ENCODE assay signal across 16 mouse cellular contexts in the genomic region with DNA sequence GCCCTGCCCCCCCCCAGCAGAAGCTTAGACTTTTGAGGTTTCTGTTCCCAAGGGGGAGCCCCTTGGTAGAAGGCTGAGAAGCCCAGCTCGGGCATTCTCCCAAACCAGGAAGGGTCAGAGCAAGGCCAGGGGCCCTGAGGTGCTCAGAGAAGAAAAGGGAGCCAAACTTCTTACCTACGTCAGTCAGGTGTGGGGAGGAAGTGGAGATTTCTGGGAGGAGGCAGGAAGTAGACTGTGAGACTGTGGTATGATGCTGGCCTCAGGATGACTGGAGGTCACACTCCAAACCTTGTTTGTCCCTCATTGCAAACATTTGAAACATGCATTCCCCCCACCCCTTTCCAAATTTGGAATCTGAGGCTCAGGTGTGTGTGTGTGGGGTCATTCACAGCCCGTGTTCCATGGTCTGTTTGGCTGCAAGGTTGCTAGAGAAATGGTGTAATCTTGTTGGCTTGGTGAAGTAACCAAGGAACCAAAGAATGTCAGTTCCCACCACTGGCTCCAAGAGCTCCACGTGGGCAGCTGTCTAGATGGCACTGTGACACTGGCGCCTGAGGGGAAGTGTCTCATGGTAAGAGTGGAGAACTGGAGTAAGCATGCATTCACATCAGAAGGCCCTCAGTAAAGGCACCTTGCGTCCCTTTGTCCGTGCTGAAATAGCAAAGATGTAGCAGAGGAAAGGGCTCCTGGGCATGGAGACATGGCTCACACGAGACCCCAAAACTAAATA. TPM values are rescaled to one million over a fixed set of nuclear protein-coding genes. Genes with fewer than 3 reads are reported as not detected.
DNase-seq lines count a peak whose midpoint lies in the region; TF ChIP-seq lines count a peak whose summit lies in the region.
"Had no signal": no experiment of that assay in that cellular context is flagged by ENCODE, and none has a peak within 500 bp of the region (broad histone marks: within the 10 kb centered on the region; RNA-seq: fewer than 3 reads in every experiment).

No protein-coding gene starts in this region.

- intact Hi-C loops in gastrocnemius, adult 2 months (cut with DNase I), result no loop called here
- intact Hi-C loops in gastrocnemius, postnatal 36 days (cut with DNase I), result no loop called here

- no peak overlapping the region for H3K4me3 ChIP-seq in gastrocnemius, adult 2 months
- H3K4me3 ChIP-seq: embryonic facial prominence, embryonic 10.5 days; heart, adult 2 months; liver, embryonic 13.5 days; midbrain, embryonic 12.5 days; stomach, embryonic 15.5 days had no signal

- TF ChIP-seq CTCF in gastrocnemius, adult 2 months (IDR thresholded peaks at IDR 0.05), result no peak

- no peaks in the 10 kb centered on the region for H3K27me3 ChIP-seq in splenic B cell, adult 2 months (ENCODE audit: control insufficient read depth, insufficient read depth, low read length, poor library complexity, severe bottlenecking)
- H3K27me3 ChIP-seq: midbrain, embryonic 12.5 days; stomach, embryonic 15.5 days had no signal

- H3K36me3 ChIP-seq in splenic B cell, adult 2 months (ENCODE audit: control insufficient read depth, insufficient read depth, low read length, poor library complexity, severe bottlenecking), result no peaks in the 10 kb centered on the region
- H3K36me3 ChIP-seq: embryonic facial prominence, embryonic 10.5 days; liver, embryonic 13.5 days; midbrain, embryonic 12.5 days; stomach, embryonic 15.5 days had no signal

- peak overlapping the region; percentile 38; the same call in 1 of the 2 replicates for H3K27ac ChIP-seq in gastrocnemius, adult 2 months
- H3K27ac ChIP-seq: embryonic facial prominence, embryonic 10.5 days; midbrain, embryonic 12.5 days; stomach, embryonic 15.5 days had no signal

- no peak for DNase-seq in gastrocnemius, adult 2 months
- no peak for DNase-seq in gastrocnemius, postnatal 36 days
- peak; percentile 48 to 51 for DNase-seq in spleen, postnatal 36 days (ENCODE audit: low spot score in 2 of 2)
- DNase-seq in spleen, adult 12 weeks (ENCODE audit: low spot score), result no peak
- peak; percentile 67 for DNase-seq in induced T-regulatory cell, adult 2 months (ENCODE audit: low read depth)
- DNase-seq in splenic B cell, adult 2 months (ENCODE audit: low read depth, low spot score), result peak; percentile 29
- DNase-seq in left cerebral cortex, adult 9 months (ENCODE audit: low spot score in 2 of 2), result no peak
- no peak for DNase-seq in cerebellum, postnatal 4 days (ENCODE audit: low spot score in 2 of 2)
- DNase-seq: cerebellum, adult 9-11 months; liver, embryonic 13.5 days; right cerebral cortex, postnatal 25 days; thymus, postnatal 4 days had no signal

RNA-seq across cellular contexts. Expression of a gene that starts 1.2 kb away (rescaled TPM):
- 1 to 10 TPM in 1 of 2 experiments, under 1 TPM in 1; 0.87 to 1.2 TPM for total RNA-seq in gastrocnemius, adult 2 months (2021)
- total RNA-seq in gastrocnemius, postnatal 36 days (2021), result 1 to 10 TPM in 1 of 2 experiments, under 1 TPM in 1; 0.91 to 1.1 TPM

RNA-seq across cellular contexts. Expression of a gene that starts 10.7 kb away (rescaled TPM):
- total RNA-seq in gastrocnemius, adult 2 months (2021), result 10 to 100 TPM; 18.7 to 22.0 TPM
- total RNA-seq in gastrocnemius, postnatal 36 days (2021), result 10 to 100 TPM; 21.1 to 21.7 TPM

RNA-seq across cellular contexts. Expression of a gene that starts 27.1 kb away (rescaled TPM):
- total RNA-seq in gastrocnemius, adult 2 months (2021), result 100 to 1,000 TPM; 226 to 256 TPM
- 100 to 1,000 TPM; 223 to 229 TPM for total RNA-seq in gastrocnemius, postnatal 36 days (2021)

RNA-seq across cellular contexts. Expression of a gene that starts 37.0 kb away (rescaled TPM):
- total RNA-seq in gastrocnemius, adult 2 months (2021), result under 1 TPM in 1 of 2 experiments, not detected in 1; 0.06 TPM
- total RNA-seq in gastrocnemius, postnatal 36 days (2021), result not detected

RNA-seq across cellular contexts. Expression of a gene that starts 45.5 kb away (rescaled TPM):
- 10 to 100 TPM; 28.3 to 30.2 TPM for total RNA-seq in gastrocnemius, adult 2 months (2021)
- 10 to 100 TPM; 21.7 to 23.9 TPM for total RNA-seq in gastrocnemius, postnatal 36 days (2021)

Comparison
In these comparisons a context has a peak if more than half of its experiments do, and no peak if none do; other contexts are left out.
1. DNase-seq: peak in spleen, postnatal 36 days (2 of 2), induced T-regulatory cell, adult 2 months (single experiment) and splenic B cell, adult 2 months (single experiment); none in gastrocnemius, adult 2 months (single experiment), gastrocnemius, postnatal 36 days (0 of 2), spleen, adult 12 weeks (single experiment), left cerebral cortex, adult 9 months (0 of 2) and cerebellum, postnatal 4 days (0 of 2).